11 mouse cellular contexts compared by ENCODE assay signal in the genomic region with DNA sequence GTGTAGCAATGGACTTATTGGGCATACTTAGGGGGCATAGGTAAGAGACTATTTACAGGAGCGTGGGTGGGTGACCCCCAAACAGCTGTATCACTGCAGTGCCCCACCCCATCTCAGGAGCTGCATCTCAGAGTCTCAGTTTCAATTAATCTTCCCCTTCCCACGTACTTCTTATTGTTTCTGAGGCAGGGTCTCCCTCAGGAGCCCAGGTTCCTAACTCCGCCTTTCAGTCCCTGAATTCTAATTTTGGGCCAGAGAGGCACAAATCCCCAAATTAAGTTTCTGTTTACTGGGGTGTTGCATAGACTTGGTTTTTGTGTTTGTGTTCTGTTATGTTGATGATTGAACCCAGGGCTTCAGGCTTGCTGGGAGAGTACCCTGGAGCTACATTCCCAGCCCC. TPM values are rescaled to one million over a fixed set of nuclear protein-coding genes. Genes with fewer than 3 reads are reported as not detected.
DNase-seq lines count a peak whose midpoint lies in the region; ATAC-seq and TF ChIP-seq lines count a peak whose summit lies in the region.
"Had no signal": no experiment of that assay in that cellular context is flagged by ENCODE, and none has a peak within 500 bp of the region (broad histone marks: within the 10 kb centered on the region; RNA-seq: fewer than 3 reads in every experiment).

No protein-coding gene starts in this region.

- H3K27me3 ChIP-seq in neural tube, embryonic 13.5 days = no peaks in the 10 kb centered on the region
- H3K27me3 ChIP-seq in limb, embryonic 15.5 days = no peaks in the 10 kb centered on the region

- ATAC-seq in neural tube, embryonic 13.5 days (ENCODE audit: low read depth) = no peak
- no peak for ATAC-seq in limb, embryonic 15.5 days (ENCODE audit: insufficient number of reproducible peaks, low FRiP score, low TSS enrichment, low read depth)

- TF ChIP-seq CTCF in gastrocnemius, adult 2 months (IDR thresholded peaks at IDR 0.05) = no peak

- DNase-seq in gastrocnemius, adult 2 months = no peak
- DNase-seq in gastrocnemius, adult 8-10 months (ENCODE audit: low spot score in 2 of 2) = no peak
- no peak for DNase-seq in neural tube, embryonic 10.5 days (ENCODE audit: extremely low spot score, low spot score)
- DNase-seq in right cerebral cortex, postnatal 4 days = no peak
- DNase-seq in adrenal gland, postnatal 14 days = no peak
- no peak for DNase-seq in adrenal gland, adult 18-20 months (ENCODE audit: low spot score in 2 of 2)
- DNase-seq: cerebellum, postnatal 14 days; gastrocnemius, postnatal 10 days had no signal

- peaks cover 66% of the 10 kb centered on the region for H3K4me1 ChIP-seq in neural tube, embryonic 13.5 days (replicated peaks)
- peaks cover 69% of the 10 kb centered on the region for H3K4me1 ChIP-seq in limb, embryonic 15.5 days

- peak overlapping the region; percentile 66 for H3K9ac ChIP-seq in neural tube, embryonic 13.5 days
- no peak overlapping the region for H3K9ac ChIP-seq in limb, embryonic 15.5 days

- no peaks in the 10 kb centered on the region for H3K36me3 ChIP-seq in neural tube, embryonic 13.5 days
- H3K36me3 ChIP-seq in limb, embryonic 15.5 days = no peaks in the 10 kb centered on the region

- H3K4me3 ChIP-seq in gastrocnemius, adult 2 months = no peak overlapping the region
- H3K4me3 ChIP-seq in neural tube, embryonic 13.5 days = no peak overlapping the region
- H3K4me3 ChIP-seq in limb, embryonic 15.5 days = no peak overlapping the region
- H3K4me3 ChIP-seq: left cerebral cortex, adult 2 months had no signal

- peak overlapping the region; percentile 63 for H3K4me2 ChIP-seq in neural tube, embryonic 13.5 days
- no peak overlapping the region for H3K4me2 ChIP-seq in limb, embryonic 15.5 days

- 65% methylated on average over 3 of the region's 3 CpGs for WGBS in neural tube, embryonic 13.5 days
- 56% methylated on average over 3 of the region's 3 CpGs for WGBS in limb, embryonic 15.5 days

- H3K9me3 ChIP-seq in neural tube, embryonic 13.5 days = no peaks in the 10 kb centered on the region
- no peaks in the 10 kb centered on the region for H3K9me3 ChIP-seq in limb, embryonic 15.5 days

- intact Hi-C loops in gastrocnemius, adult 2 months (cut with DNase I) = no loop called here

- peak overlapping the region; percentile 100 for H3K27ac ChIP-seq in gastrocnemius, adult 2 months
- peak overlapping the region; percentile 100 for H3K27ac ChIP-seq in neural tube, embryonic 13.5 days (replicated peaks)
- H3K27ac ChIP-seq in limb, embryonic 15.5 days = peak overlapping the region; percentile 99

RNA-seq across cellular contexts. Expression of a gene that starts 13.8 kb away (rescaled TPM):
- total RNA-seq in gastrocnemius, adult 2 months (2021) = 10 to 100 TPM; 21.5 to 28.2 TPM
- 10 to 100 TPM; 21.3 to 27.0 (median 22.9) TPM for total RNA-seq in gastrocnemius, adult 8-10 months (2022)
- 59.9 and 60.7 TPM in 2 replicates for polyA plus RNA-seq in neural tube, embryonic 13.5 days (2015; fragmentation: Nextera tagmentation; extraction: Ambion mirVana)
- polyA plus RNA-seq in limb, embryonic 15.5 days (2015; fragmentation: Nextera tagmentation; extraction: Ambion mirVana) = 36.0 and 38.5 TPM in 2 replicates
- 48.4 and 53.8 TPM in 2 replicates for total RNA-seq in adrenal gland, postnatal 14 days (2021)
- total RNA-seq in adrenal gland, adult 18-20 months (2021) = 10 to 100 TPM; 61.0 to 61.4 TPM

RNA-seq across cellular contexts. Expression of a gene that starts 48.4 kb away (rescaled TPM):
- 10 to 100 TPM; 32.2 to 33.8 TPM for total RNA-seq in gastrocnemius, adult 2 months (2021)
- 10 to 100 TPM; 34.5 to 38.7 (median 37.1) TPM for total RNA-seq in gastrocnemius, adult 8-10 months (2022)
- 39.2 and 45.6 TPM in 2 replicates for polyA plus RNA-seq in neural tube, embryonic 13.5 days (2015; fragmentation: Nextera tagmentation; extraction: Ambion mirVana)
- 22.0 and 23.3 TPM in 2 replicates for polyA plus RNA-seq in limb, embryonic 15.5 days (2015; fragmentation: Nextera tagmentation; extraction: Ambion mirVana)
- 26.2 and 29.1 TPM in 2 replicates for total RNA-seq in adrenal gland, postnatal 14 days (2021)
- 10 to 100 TPM; 21.8 to 28.5 TPM for total RNA-seq in adrenal gland, adult 18-20 months (2021)
